Mouse (Mus musculus) heart, adult 2 months (tissue): ENCODE results near the gene Gm9817.

ENCODE experiments used
- CTCF ChIP-seq: fragments of 200-600 bp; IDR thresholded peaks from 2 replicates; pipeline ENCODE4 v1.8.1; 2022; ENCODE audit warnings: antibody characterized with exemption, mild to moderate bottlenecking, moderate library complexity
- POLR2A ChIP-seq: fragments of 200-500 bp; IDR thresholded peaks from 2 replicates; pipeline ENCODE4 v1.6.1; 2011; ENCODE audit warnings: mild to moderate bottlenecking, low read depth, low read length, control low read depth; ENCODE audit not compliant: insufficient read depth

DNA sequence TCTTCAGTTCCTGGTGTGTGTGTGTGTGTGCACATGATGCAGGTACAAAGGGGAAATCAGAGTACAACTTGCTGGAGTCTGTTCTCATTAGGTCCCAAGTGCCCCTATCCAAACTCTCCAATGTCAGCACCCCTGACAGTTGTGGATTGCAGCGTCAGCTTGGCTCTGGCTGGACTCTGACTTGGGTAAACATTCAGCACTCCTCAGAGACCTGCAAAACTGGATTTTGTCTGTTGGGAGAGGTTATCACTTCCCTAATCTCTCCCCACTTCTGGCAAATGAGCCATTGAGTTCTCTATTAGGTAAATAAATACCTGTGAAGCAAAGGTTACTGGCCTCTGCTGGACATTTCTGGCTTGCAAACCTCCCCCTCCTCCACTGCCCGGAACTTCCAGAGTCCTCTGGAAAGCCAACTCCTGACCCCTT is 10.3 kb downstream of the Gm9817 start:
- no peak for TF ChIP-seq POLR2A
- TF ChIP-seq CTCF, result no peak
